In genomic region chr6:84951621-84952020, GRCm38 (mm10) we compare ENCODE assay signal across 16 mouse cellular contexts.
"Had no signal": no experiment of that assay in that cellular context is flagged by ENCODE, and none has a peak within 500 bp of the region (broad histone marks: within the 10 kb centered on the region; RNA-seq: fewer than 3 reads in every experiment).

No protein-coding gene starts in this region.

- H3K36me3 ChIP-seq: neural tube, embryonic 13.5 days; neural tube, embryonic 15.5 days; stomach, embryonic 15.5 days had no signal

- DNase-seq: retina, postnatal 1 day; right cerebral cortex, adult 18-20 months; right cerebral cortex, postnatal 14 days; right cerebral cortex, postnatal 25 days; right cerebral cortex, postnatal 4 days; spleen, adult 18-20 months; thymus, adult 18-20 months; thymus, adult 2 months; thymus, postnatal 14 days; thymus, postnatal 25 days; thymus, postnatal 36 days; thymus, postnatal 4 days had no signal

- H3K4me2 ChIP-seq: neural tube, embryonic 13.5 days; neural tube, embryonic 15.5 days; stomach, embryonic 15.5 days had no signal

- H3K9me3 ChIP-seq: neural tube, embryonic 13.5 days; neural tube, embryonic 15.5 days; stomach, embryonic 15.5 days had no signal

- H3K4me1 ChIP-seq: neural tube, embryonic 15.5 days; stomach, embryonic 15.5 days had no signal

- H3K9ac ChIP-seq: neural tube, embryonic 13.5 days; neural tube, embryonic 15.5 days; stomach, embryonic 15.5 days had no signal

- H3K27me3 ChIP-seq: neural tube, embryonic 13.5 days; neural tube, embryonic 15.5 days; stomach, embryonic 15.5 days had no signal

- H3K27ac ChIP-seq: neural tube, embryonic 13.5 days; neural tube, embryonic 15.5 days; stomach, embryonic 15.5 days; stomach, postnatal 0 days had no signal

- H3K4me3 ChIP-seq: neural tube, embryonic 13.5 days; neural tube, embryonic 15.5 days; stomach, embryonic 15.5 days had no signal
